Mouse (Mus musculus) lung, postnatal 4 days (tissue): ENCODE measurements at regions not wholly inside any gene's neighbourhood (a gene's known extent, or its start where the extent isn't known, plus 50 kb on each side); places are given as distances from the start of the nearest gene placed in this dataset.

Experiments used
- DNase-seq, 2 experiments: peaks; one replicate each; pipeline ENCODE4 v3.0.0; 2021

DNA sequence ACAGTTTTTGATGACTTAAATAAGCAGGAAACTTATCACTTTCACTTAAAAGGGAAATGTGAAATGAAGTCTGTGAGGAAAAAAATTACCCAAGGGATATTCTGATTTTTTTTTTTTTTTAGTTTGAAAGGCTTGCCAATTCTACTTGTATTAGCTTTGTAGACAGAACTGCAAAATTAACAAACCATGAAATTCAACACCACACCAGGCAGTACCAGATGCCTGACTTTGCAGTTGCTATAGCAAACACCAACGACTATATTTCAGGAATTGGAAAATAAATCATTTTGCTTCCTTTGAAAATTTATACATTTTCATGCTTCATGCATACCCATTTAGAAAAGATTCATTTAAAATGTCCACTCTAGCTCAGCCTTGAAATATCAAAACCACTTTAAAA, 1206.6 kb downstream of the Grik2 start:
- DNase-seq, result no peak

GRCm38 (mm10) chr10:48581081-48581480, 1207.5 kb downstream of the Grik2 start:
- DNase-seq, result no peak

DNA sequence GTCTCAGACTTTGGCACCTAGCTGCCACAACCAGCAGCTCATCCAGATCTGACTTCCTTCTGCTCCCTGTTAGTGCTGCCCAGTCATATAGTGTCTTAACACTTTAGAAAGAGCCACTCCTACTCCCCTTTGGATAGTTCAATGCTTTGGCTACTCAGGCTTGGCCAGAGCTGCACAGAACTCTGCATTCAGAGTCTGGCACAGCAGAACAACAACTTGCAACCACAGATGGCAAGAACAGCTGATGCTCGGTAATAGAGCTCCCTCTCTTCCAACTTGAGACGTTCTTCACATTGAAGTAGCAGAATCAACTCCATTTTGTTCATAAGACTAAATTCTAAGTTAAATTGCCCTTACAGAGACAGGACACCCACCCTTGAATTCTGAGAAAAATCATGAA, 1216.0 kb downstream of the Grik2 start:
- no peak for DNase-seq

GRCm38 (mm10) chr10:48549791-48550190, 1238.8 kb downstream of the Grik2 start:
- peak in 1 of 2 experiments; percentile 22 for DNase-seq

DNA sequence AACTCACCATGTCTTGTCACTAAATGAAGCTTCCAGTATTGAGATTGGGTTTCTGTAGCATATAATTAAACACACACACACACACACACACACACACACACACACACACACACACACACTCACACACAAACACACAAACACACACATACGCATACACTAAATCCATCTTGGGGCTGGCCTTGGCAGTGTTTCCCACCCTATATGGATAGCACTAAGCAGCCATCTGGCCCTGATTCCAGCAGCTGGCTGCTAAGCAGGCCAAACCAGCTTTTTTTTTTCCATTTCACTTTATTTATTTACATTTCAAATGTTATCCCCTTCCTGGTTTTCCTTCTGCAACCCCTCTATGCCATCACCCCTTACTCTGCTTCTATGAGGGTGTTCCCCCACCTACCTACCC, 1266.3 kb downstream of the Grik2 start:
- no peak for DNase-seq

- DNase-seq, result no peak
Measured at GRCm38 (mm10) chr10:48472927-48473326, 1315.6 kb downstream of the Grik2 start.

DNA sequence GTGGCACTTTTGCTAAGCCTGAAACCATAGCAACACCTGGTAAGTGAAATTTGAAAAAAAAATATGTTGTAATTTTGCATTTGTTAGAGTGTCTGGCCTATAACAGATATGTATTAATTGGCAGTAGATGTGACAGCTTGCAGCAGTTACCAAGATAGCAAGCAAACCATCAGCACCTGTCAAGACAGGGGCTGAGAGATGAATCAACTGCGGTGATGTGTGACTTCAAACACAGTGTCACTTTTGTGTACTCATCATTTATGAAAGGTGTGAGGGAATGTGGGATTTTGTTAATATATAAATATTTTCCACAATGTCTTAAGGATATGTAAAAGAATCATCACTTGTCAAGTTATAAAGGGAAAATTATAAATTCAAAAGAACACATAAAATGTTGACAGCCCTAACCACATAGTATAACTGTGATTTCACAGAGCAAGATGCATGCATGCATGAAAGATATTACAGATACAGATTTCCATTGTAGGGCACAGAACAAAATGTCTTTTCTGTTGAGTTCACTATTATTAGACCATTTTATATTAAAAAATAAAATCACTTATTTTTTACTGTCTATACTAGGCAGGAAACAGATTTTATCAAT, 1344.7 kb downstream of the Grik2 start:
- no peak for DNase-seq

- no peak for DNase-seq
Measured at GRCm38 (mm10) chr10:48433287-48433686, 1355.3 kb downstream of the Grik2 start.

DNA sequence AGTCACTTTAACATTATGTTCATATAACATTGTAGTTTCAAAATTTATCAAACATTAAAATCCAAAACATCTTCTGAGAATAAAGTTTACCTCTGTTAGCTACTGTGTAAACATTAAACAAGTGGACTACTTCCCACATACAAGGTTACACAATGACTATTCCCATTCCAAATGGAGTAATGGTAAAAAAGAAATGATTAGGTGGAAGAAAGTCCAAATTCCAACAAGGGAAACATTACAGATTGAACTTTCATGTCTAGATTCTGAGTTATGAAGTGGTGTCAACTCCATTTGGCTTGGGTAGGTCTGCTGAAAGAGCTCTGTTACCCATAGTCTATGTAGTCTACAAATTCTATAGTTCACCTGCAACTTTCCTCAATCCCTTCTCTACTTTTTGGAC, 1363.1 kb downstream of the Grik2 start:
- no peak for DNase-seq

DNA sequence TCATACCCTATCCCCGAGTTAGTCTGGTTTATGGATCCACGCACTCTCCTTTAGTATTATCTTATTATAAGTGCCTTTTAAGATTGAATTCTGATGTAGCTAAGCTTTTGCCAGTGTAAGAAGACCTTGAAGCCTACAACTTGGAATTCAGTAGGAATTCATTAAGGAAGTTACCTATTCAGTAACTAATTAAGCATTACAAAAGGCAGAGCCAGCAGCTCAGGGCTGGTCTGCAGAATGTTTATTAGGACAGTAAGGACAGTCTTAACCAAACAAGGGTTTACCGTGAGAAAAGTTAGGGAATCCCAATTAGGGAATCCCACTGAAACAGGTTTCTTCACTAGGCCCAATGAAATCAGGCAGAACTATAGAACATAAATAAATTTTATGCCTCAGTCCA, 1383.5 kb downstream of the Grik2 start:
- no peak for DNase-seq
